Mouse (Mus musculus) left cerebral cortex, adult 8-10 months (tissue): ENCODE results near the gene Acad8. TPM values are rescaled to one million over a fixed set of nuclear protein-coding genes. Genes with fewer than 3 reads are reported as not detected.

Experiments used
- DNase-seq, 2 experiments: peaks; one replicate each; pipeline ENCODE4 v3.0.0; 2022; ENCODE audit warnings: low spot score in 2 of 2
- total RNA-seq, 4 experiments: library from RNA; stranded (reverse); gene quantifications; 2 replicates each; pipeline ENCODE4 v1.2.4; 2022

The Acad8 gene
- total RNA-seq, 4 experiments from 2014 or later, result 27.7 to 39.5 (median 38.0) TPM

GRCm38 (mm10) chr9:26985090-26985613 lies 14.2 kb downstream of the Acad8 start:
- DNase-seq, result no peak

- DNase-seq, result no peak
Observed at GRCm38 (mm10) chr9:26978776-26979175, 20.6 kb downstream of the Acad8 start.

- no peak for DNase-seq
Observed at GRCm38 (mm10) chr9:26977754-26978153, 21.6 kb downstream of the Acad8 start.

GRCm38 (mm10) chr9:26947790-26948189 lies 51.6 kb downstream of the Acad8 start:
- DNase-seq, result no peak

GRCm38 (mm10) chr9:26924146-26924545 lies 75.2 kb downstream of the Acad8 start:
- no peak for DNase-seq

Other genes starting within 250 kb of the Acad8 start
- gene Glb1l2, start 193.1 kb downstream of the Acad8 start, total RNA-seq, result under 1 TPM; 0.20 to 0.95 (median 0.42) TPM
- gene Glb1l3, start 138.7 kb downstream of the Acad8 start, total RNA-seq, result not detected
- gene Gm1110, start 76.5 kb downstream of the Acad8 start, total RNA-seq, result not detected
- 10 to 100 TPM; 63.5 to 66.8 (median 64.3) TPM for gene Thyn1, start 144 bp upstream of the Acad8 start, total RNA-seq
- 100 to 1,000 TPM in 2 of 4 experiments, 10 to 100 TPM in 2; 91.6 to 107 (median 97.7) TPM for gene Vps26b, start 30.5 kb upstream of the Acad8 start, total RNA-seq
- gene Ncapd3, start 30.6 kb upstream of the Acad8 start, total RNA-seq, result 10 to 100 TPM; 19.1 to 21.7 (median 19.4) TPM
- gene Jam3, start 155.9 kb upstream of the Acad8 start, total RNA-seq, result 10 to 100 TPM; 34.7 to 44.4 (median 38.4) TPM